Mouse (Mus musculus): ENCODE data around the gene Psmd5. TPM values are rescaled to one million over a fixed set of nuclear protein-coding genes. Genes with fewer than 3 reads are reported as not detected.
"Not testable (repeated sequence)": the region's sequence is repeated elsewhere in the genome, so short reads cannot be mapped to it uniquely, and the experiment has no call there.

Psmd5 gene
- polyA plus RNA-seq, 1 experiment from 2014 or later: 60.0 TPM

DNA sequence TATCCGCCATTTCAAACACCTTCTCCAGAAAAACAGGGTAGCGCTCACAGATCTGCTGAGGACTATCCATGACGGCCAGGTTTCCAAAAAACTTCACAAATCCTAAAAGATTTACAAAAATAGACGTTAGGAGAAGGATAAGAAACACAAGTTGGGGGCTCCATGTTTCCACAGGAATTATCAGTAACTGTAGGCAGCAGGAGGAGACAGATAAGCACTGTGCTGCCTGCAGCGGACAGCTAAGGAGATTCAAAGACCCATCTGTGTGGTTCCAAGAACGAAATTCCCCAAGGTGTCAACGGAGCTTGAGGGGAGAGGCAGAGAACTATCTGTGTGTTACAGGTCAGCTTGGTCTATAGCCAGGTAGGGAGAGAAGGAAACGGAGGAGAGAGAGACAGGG, 17.0 kb downstream of the Psmd5 start:
- Histone ChIP-seq H3K9me3 (replicated peaks) (no peaks in the 10 kb centered on the region), H3K9ac (no peak overlapping the region), H3K27ac (ENCODE audit: poor library complexity, severe bottlenecking) (no peak overlapping the region), H3K4me2 (no peak overlapping the region), H3K36me3 (peaks cover 90% of the 10 kb centered on the region), H3K27me3 (replicated peaks) (no peaks in the 10 kb centered on the region), H3K4me1 (replicated peaks) (no peaks in the 10 kb centered on the region), H3K4me3 (no peak overlapping the region)
- ATAC-seq (ENCODE audit: insufficient number of reproducible peaks, low FRiP score): no peak
- WGBS: 75% methylated on average over 8 of the region's 8 CpGs

DNA sequence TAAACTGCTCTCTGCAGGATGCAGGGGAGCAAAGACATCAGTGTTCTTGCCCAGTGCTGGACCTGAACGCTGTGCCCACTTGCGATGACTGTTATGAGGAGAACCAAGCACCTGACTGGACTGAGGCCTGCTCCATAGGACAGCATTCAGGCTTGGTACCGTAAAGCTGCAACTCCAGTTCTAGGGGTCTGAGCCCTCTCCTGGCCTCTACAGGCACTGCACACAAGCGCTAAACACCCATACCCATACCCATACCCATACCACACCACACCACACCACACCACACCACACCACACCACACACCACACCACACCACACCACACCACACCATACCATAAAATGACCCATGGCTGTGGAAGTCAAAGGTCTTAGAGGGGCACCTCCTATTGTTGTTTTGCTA, 19.5 kb downstream of the Psmd5 start:
- H3K9me3 ChIP-seq (replicated peaks): no peaks in the 10 kb centered on the region
- ATAC-seq (ENCODE audit: insufficient number of reproducible peaks, low FRiP score): no peak
- no peaks in the 10 kb centered on the region for H3K27me3 ChIP-seq (replicated peaks)
- H3K4me3 ChIP-seq: no peak overlapping the region
- no peak overlapping the region for H3K4me2 ChIP-seq
- H3K4me1 ChIP-seq (replicated peaks): no peaks in the 10 kb centered on the region
- peaks cover 97% of the 10 kb centered on the region for H3K36me3 ChIP-seq
- 90% methylated on average over 4 of the region's 4 CpGs for WGBS
- H3K27ac ChIP-seq (ENCODE audit: poor library complexity, severe bottlenecking): no peak overlapping the region
- no peak overlapping the region for H3K9ac ChIP-seq

DNA sequence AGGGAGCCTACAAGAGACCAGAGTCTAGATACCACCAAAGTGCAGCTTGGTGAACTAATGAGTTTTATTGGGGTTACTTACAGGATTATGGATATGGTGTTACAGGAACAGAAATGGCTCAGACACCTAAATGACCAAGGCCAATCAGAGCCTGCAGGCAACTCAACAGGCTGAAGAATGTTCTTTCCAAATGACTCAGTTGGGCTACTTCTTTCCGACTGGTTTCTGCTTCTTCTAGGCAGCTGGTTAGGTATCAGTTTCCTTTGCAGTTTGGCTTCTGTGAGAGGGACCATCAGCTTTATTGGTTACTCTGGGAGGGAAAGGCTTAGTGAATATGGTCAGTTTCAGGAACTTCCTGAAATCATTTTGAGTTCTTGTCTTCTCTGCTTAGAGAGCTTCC, 27.1 kb downstream of the Psmd5 start:
- no peak overlapping the region for H3K4me2 ChIP-seq
- peaks cover 37% of the 10 kb centered on the region for H3K36me3 ChIP-seq
- no peak for ATAC-seq (ENCODE audit: insufficient number of reproducible peaks, low FRiP score)

DNA sequence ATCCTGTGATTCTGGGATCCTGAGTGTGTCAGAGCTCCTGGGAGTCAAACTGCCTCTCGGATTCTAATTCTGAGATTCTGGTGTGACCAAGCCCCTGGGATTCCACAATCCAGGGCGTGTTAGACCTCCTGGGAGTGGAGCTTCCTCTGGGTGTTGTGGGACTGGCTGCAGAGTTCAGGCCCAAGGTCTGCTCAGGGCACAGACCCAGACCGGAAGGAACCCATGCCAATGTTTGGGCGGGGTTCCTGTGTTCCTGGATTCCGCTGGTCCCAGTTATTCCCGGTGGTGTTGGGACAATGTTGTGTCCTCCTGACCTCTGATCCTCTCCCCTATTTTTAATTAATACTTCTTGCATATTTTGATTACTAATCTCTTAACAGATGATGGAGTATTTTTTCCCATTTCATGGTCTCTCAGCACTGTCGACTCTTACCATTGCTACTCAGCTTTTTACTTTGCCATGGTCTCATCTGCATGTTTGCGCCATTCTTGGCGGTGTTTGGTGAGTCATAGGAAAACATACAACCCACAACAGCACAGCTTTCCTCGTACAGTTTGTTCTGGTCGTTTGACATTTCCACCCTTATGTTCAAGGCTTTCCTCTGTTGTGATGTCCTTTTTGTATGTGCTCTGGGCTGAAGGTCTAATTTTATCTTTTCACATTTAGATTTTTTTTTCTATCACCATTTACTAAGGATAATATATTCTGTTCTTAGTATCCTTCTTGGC, 31.4 kb downstream of the Psmd5 start:
- H3K4me1 ChIP-seq (replicated peaks): no peaks in the 10 kb centered on the region
- no peak overlapping the region for H3K4me2 ChIP-seq
- H3K9ac ChIP-seq: no peak overlapping the region
- no peaks in the 10 kb centered on the region for H3K36me3 ChIP-seq
- no peak overlapping the region for H3K4me3 ChIP-seq
- H3K27me3 ChIP-seq (replicated peaks): no peaks in the 10 kb centered on the region
- no peak overlapping the region for H3K27ac ChIP-seq (ENCODE audit: poor library complexity, severe bottlenecking)
- 80% methylated on average over 11 of the region's 11 CpGs for WGBS
- H3K9me3 ChIP-seq (replicated peaks): no peaks in the 10 kb centered on the region
- no peak for ATAC-seq (ENCODE audit: insufficient number of reproducible peaks, low FRiP score)

More for the DNA sequence above, 27.1 kb downstream of the Psmd5 start:
- Histone ChIP-seq H3K4me3 (no peak overlapping the region), H3K9me3 (replicated peaks) (no peaks in the 10 kb centered on the region), H3K27me3 (replicated peaks) (no peaks in the 10 kb centered on the region), H3K27ac (ENCODE audit: poor library complexity, severe bottlenecking) (no peak overlapping the region), H3K4me1 (replicated peaks) (no peaks in the 10 kb centered on the region), H3K9ac (no peak overlapping the region)
- 85% methylated on average over 1 of the region's 1 CpGs for WGBS

DNA sequence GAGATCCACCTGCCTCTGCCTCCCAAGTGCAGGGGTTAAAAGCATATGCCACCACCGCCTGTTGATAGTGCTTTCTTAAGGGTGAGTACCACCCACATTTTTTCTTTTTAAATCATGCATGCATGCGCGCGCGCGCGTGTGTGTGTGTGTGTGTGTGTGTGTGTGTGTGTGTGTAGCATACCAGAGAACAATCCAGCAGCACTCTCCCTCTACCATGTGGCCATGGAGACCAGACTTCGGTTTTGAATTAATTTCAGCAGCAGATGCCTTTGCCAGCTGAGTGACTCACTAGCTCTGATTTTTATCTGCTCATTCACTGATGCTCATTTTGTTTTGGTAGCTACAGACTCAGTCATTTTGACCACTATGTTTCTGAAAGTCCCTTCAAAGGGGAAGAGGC, 33.1 kb downstream of the Psmd5 start:
- Histone ChIP-seq H3K4me2 (no peak overlapping the region), H3K9me3 (replicated peaks) (no peaks in the 10 kb centered on the region), H3K27ac (ENCODE audit: poor library complexity, severe bottlenecking) (no peak overlapping the region), H3K9ac (no peak overlapping the region), H3K4me1 (replicated peaks) (no peaks in the 10 kb centered on the region), H3K4me3 (no peak overlapping the region), H3K27me3 (replicated peaks) (peaks cover 5% of the 10 kb centered on the region; the same call in 1 of the 2 replicates), H3K36me3 (no peaks in the 10 kb centered on the region)
- 87% methylated on average over 8 of the region's 8 CpGs for WGBS
- ATAC-seq (ENCODE audit: insufficient number of reproducible peaks, low FRiP score): no peak

DNA sequence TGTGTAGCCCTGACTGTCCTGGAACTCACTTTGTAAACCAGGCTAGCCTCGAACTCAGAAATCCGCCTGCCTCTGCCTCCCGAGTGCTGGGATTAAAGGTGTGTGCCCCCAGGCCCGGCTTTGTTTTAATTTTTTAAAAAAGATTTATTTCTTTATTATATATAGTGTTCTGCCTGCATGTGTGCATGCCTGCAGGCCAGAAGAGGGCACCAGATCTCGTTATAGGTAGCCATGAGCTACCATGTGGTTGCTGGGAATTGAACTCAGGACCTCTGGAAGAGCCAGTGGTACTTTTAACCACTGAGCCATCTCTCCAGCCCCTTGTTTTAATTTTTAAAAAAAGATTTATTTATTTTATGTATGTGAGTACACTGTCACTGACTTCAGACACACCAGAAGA, 34.6 kb downstream of the Psmd5 start:
- H3K9me3 ChIP-seq (replicated peaks); H3K27me3 ChIP-seq (replicated peaks); H3K9ac ChIP-seq; H3K27ac ChIP-seq (ENCODE audit: poor library complexity, severe bottlenecking); H3K36me3 ChIP-seq; H3K4me2 ChIP-seq; H3K4me3 ChIP-seq; ATAC-seq (ENCODE audit: insufficient number of reproducible peaks, low FRiP score); H3K4me1 ChIP-seq (replicated peaks): not testable (repeated sequence)
- WGBS: 71% methylated on average over 5 of the region's 5 CpGs

DNA sequence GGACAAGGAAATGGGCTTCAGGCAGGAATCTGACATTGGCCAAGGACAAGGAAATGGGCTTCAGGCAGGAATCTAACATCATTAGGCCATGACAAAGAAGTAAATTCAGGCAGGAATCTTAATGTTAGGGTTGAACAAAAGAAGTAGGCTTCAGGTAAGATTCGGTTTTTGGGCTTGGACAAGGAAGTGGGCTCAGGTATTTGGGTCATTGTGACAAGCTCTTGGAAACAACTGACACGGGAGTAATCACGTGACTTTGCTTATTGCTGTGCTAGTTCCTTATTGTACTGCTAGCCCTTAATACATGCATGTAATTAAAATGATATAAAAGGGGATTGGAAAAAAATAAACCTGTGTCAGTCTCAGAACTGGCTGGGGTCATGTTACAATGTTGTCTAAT, 39.1 kb downstream of the Psmd5 start:
- no peak overlapping the region for H3K4me3 ChIP-seq
- ATAC-seq (ENCODE audit: insufficient number of reproducible peaks, low FRiP score): no peak
- H3K27ac ChIP-seq (ENCODE audit: poor library complexity, severe bottlenecking): no peak overlapping the region
- 71% methylated on average over 3 of the region's 3 CpGs for WGBS
- 0 out of 2 replicates have a peak, but pooled peaks cover 3% of the 10 kb centered on the region for H3K9me3 ChIP-seq (replicated peaks)
- no peak overlapping the region for H3K9ac ChIP-seq
- no peaks in the 10 kb centered on the region for H3K36me3 ChIP-seq
- H3K4me2 ChIP-seq: no peak overlapping the region
- peaks cover 7% of the 10 kb centered on the region; the same call in 1 of the 2 replicates for H3K27me3 ChIP-seq (replicated peaks)
- H3K4me1 ChIP-seq (replicated peaks): no peaks in the 10 kb centered on the region

DNA sequence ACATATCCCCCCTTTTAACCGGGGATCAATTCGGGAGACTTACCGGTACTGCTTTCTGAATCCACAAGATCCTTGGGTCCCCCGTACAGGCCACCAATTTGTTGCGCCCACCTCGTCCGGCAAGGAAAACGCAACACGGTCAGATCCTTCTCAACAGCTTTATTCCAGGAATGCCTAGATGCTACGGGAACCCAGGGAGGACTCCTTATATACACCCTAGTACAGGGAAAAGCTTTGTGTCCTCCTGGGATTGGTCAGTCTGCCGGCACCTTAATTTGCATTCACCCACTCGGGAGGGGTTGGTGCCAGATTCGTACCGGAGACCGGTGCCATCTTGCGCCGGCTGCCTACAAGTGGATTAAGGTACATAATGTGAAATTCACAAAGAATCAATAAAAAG, 41.1 kb downstream of the Psmd5 start:
- Histone ChIP-seq H3K27ac (ENCODE audit: poor library complexity, severe bottlenecking) (no peak overlapping the region), H3K4me2 (no peak overlapping the region), H3K4me3 (no peak overlapping the region), H3K36me3 (no peaks in the 10 kb centered on the region), H3K4me1 (replicated peaks) (no peaks in the 10 kb centered on the region), H3K9me3 (replicated peaks) (peaks cover 3% of the 10 kb centered on the region; the same call in 1 of the 2 replicates), H3K9ac (no peak overlapping the region), H3K27me3 (replicated peaks) (peaks cover 7% of the 10 kb centered on the region; the same call in 1 of the 2 replicates)
- WGBS: 85% methylated on average over 17 of the region's 17 CpGs
- no peak for ATAC-seq (ENCODE audit: insufficient number of reproducible peaks, low FRiP score)

DNA sequence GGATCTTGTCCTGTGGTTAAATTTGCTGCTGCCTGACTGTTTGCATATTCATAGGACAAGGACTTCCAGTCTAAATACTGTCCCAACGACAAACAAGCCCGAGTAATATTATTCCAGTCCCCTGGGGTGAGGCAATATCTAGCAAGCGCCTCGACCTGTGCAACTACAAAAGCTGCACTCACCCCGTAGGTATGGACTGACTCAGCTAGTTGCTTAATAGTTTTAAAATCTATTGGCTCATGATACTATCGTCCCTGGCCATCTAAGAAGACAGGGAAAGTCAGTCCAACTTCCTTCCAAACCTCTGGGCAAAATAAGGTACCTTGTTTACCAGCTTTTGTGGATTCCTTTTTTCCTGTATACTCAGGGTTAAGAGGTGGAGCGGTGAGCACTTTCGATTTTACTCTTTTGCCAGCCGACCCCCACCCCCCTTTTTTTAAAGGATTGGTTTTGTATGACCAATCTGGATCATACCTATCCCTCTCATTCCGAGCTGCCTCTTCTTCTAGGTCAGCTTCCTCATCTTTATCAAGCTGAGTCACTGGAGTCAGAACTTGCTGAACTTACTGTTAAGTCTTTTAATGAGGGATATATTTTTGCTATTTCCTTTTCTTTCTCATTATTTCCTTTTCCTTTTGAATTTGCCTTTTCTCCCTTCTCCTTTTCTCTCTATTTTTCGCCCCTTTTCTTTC, 41.9 kb downstream of the Psmd5 start, which contains the start of gene Gm34653:
Gm34653 (plus strand) TSS at position 242 of the 692 bp plus-strand sequence.
- WGBS: 61% methylated on average over 11 of the region's 11 CpGs
- H3K27ac ChIP-seq (ENCODE audit: poor library complexity, severe bottlenecking); H3K9me3 ChIP-seq (replicated peaks); H3K9ac ChIP-seq; H3K4me3 ChIP-seq; H3K36me3 ChIP-seq; ATAC-seq (ENCODE audit: insufficient number of reproducible peaks, low FRiP score); H3K27me3 ChIP-seq (replicated peaks); H3K4me1 ChIP-seq (replicated peaks); H3K4me2 ChIP-seq: not testable (repeated sequence)

DNA sequence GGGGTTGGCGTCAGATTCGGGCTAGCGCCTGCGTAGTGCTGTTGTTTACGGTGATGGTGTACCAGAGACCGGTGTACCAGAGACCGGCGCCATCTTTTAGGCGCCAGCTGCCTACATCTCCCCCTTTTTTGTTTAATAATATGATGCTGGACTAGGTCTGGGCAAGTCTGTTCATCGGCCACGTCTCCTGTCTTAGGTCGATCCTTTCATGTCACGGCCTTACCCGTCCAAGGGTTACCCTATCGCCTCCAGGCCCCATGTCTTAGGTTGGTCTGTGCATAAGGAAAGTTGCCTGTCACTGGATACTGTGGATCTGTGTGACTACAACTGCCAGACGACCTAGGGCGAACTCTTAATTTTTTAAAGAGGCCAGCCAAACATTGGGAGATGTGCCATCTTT, 44.7 kb downstream of the Psmd5 start:
- not testable (repeated sequence) for H3K27ac ChIP-seq (ENCODE audit: poor library complexity, severe bottlenecking); H3K27me3 ChIP-seq (replicated peaks); H3K9me3 ChIP-seq (replicated peaks); H3K4me2 ChIP-seq; H3K4me3 ChIP-seq; H3K9ac ChIP-seq; H3K4me1 ChIP-seq (replicated peaks); ATAC-seq (ENCODE audit: insufficient number of reproducible peaks, low FRiP score); H3K36me3 ChIP-seq
- 92% methylated on average over 17 of the region's 17 CpGs for WGBS

DNA sequence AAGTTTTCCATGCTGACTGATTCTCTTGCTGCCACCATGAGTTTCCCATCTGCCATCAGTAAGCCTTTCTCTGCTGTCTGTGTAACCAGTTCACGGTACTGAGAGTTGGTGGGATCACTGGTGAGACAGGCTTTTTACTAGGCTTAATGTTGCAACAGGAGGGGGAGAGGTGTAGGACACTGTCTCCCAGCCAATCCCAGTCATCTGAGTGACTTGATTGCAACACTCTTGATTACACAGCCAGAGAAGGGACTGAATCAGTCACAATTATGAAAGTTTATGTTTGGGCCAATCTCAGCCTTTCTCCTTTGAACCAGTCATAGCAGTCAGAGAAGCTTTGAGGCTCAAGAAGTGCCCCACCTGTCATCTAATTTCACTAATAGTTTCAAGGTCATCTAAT, 46.7 kb downstream of the Psmd5 start:
- no peaks in the 10 kb centered on the region for H3K36me3 ChIP-seq
- WGBS: 77% methylated on average over 1 of the region's 1 CpGs
- H3K4me1 ChIP-seq (replicated peaks): peaks cover 14% of the 10 kb centered on the region
- ATAC-seq (ENCODE audit: insufficient number of reproducible peaks, low FRiP score): no peak
- H3K27ac ChIP-seq (ENCODE audit: poor library complexity, severe bottlenecking): no peak overlapping the region
- no peak overlapping the region for H3K4me2 ChIP-seq
- H3K9ac ChIP-seq: no peak overlapping the region
- H3K4me3 ChIP-seq: no peak overlapping the region
- H3K9me3 ChIP-seq (replicated peaks): no peaks in the 10 kb centered on the region; the same call in 1 of the 2 replicates
- H3K27me3 ChIP-seq (replicated peaks): peaks cover 8% of the 10 kb centered on the region; the same call in 1 of the 2 replicates

All from heart, embryonic 12.5 days (tissue).